Mouse (Mus musculus) heart, postnatal 10 days (tissue): Measurements from ENCODE around the gene Tiam2. TPM values are rescaled to one million over a fixed set of nuclear protein-coding genes. Genes with fewer than 3 reads are reported as not detected.
A peak's percentile ranks its signal among the peaks of the same experiment; 100 is the strongest.

Source experiments
- DNase-seq, 2 experiments: peaks; one replicate each; pipeline ENCODE4 v3.0.0; 2021
- intact Hi-C: fragments of 180-260 bp; cut with DNase I; formaldehyde crosslinking; loops from one replicate; pipeline ENCODE4 v1.15.1; 2025
- total RNA-seq, 2 experiments: library from RNA; stranded (reverse); gene quantifications; 2 replicates each; pipeline ENCODE4 v1.2.3; 2021

Tiam2 gene
- total RNA-seq, 2 experiments from 2014 or later = 5.2 to 5.7 TPM

- no peak for DNase-seq
- intact Hi-C loops = no loop called here
Observed at GRCm38 (mm10) chr17:3530549-3530948, 204.2 kb downstream of the Tiam2 start.

- intact Hi-C loops = no loop called here
- no peak for DNase-seq
Observed at GRCm38 (mm10) chr17:3531641-3532040, 205.3 kb downstream of the Tiam2 start.

GRCm38 (mm10) chr17:3532254-3532653, 205.9 kb downstream of the Tiam2 start, which contains the start of gene Cldn20:
Cldn20 (plus strand) TSS chr17:3532554.
- intact Hi-C loops = no loop called here
- DNase-seq = no peak

GRCm38 (mm10) chr17:3533425-3533824, 207.1 kb downstream of the Tiam2 start:
- peak; percentile 8 to 37 for DNase-seq
- intact Hi-C loops = no loop called here

GRCm38 (mm10) chr17:3540304-3540703, 213.9 kb downstream of the Tiam2 start:
- no peak for DNase-seq
- intact Hi-C loops = no loop called here

GRCm38 (mm10) chr17:3541033-3541432, 214.7 kb downstream of the Tiam2 start:
- intact Hi-C loops = no loop called here
- no peak for DNase-seq

GRCm38 (mm10) chr17:3547725-3548124, 221.4 kb downstream of the Tiam2 start:
- DNase-seq = no peak
- intact Hi-C loops = no loop called here

- intact Hi-C loops = no loop called here
- no peak for DNase-seq
Observed at GRCm38 (mm10) chr17:3556251-3556650, 229.9 kb downstream of the Tiam2 start.

GRCm38 (mm10) chr17:3557331-3558311, 231.2 kb downstream of the Tiam2 start, which contains the start of gene Tfb1m:
Tfb1m (minus strand) TSS chr17:3557781.
- DNase-seq = peak; percentile 99
- intact Hi-C loops = no loop called here

- DNase-seq = peak in 1 of 2 experiments; percentile 29
- intact Hi-C loops = no loop called here
Observed at GRCm38 (mm10) chr17:3558356-3558870, 232.0 kb downstream of the Tiam2 start.

- intact Hi-C loops = loop anchor here (10.0 kb wide), 1 partner anchor 1234 kb away; no protein-coding TSS in a partner anchor
- DNase-seq = no peak
Observed at GRCm38 (mm10) chr17:3560534-3560933, 234.2 kb downstream of the Tiam2 start.

- intact Hi-C loops = loop anchor here (10.0 kb wide), 1 partner anchor 1232 kb away; no protein-coding TSS in a partner anchor
Observed at GRCm38 (mm10) chr17:3562405-3562804, 236.0 kb downstream of the Tiam2 start.

GRCm38 (mm10) chr17:3570876-3571275, 244.5 kb downstream of the Tiam2 start:
- intact Hi-C loops = loop anchor here (1.0 to 10.0 kb wide), 3 partner anchors 221 to 1831 kb away; no protein-coding TSS in a partner anchor
- peak; percentile 76 to 87 for DNase-seq

More at GRCm38 (mm10) chr17:3562405-3562804, 236.0 kb downstream of the Tiam2 start:
- no peak for DNase-seq

Other genes with a start within 250 kb of the Tiam2 start
- 10 to 100 TPM; 45.2 to 45.8 TPM for gene Scaf8, start 211.6 kb upstream of the Tiam2 start, total RNA-seq
- gene Cldn20, start 206.0 kb downstream of the Tiam2 start, total RNA-seq = not detected
- gene Tfb1m, start 231.2 kb downstream of the Tiam2 start, total RNA-seq = 1 to 10 TPM; 5.7 to 8.0 TPM